Comparison of ENCODE assay signal across 8 mouse cellular contexts in the genomic region with DNA sequence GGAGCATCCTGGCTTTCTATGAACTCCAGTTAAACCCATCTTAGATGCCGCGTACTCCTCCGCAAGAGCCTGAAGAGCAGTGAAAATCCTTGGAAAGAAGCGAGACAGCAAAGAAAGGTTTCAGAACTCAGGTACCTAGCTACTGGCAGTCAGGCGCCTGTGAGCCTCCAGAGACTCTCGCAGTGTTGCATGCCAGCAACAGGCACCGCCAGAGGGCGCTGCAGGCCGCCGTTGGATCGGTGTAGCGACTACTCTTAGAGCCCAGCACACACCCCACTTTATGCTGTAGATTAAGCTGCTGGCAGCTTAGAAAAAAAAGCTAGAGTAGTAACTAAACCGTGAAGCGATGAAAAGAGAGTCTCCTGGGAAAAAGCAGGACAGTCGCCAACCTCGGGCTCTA. TPM values are rescaled to one million over a fixed set of nuclear protein-coding genes. Genes with fewer than 3 reads are reported as not detected.
DNase-seq lines count a peak whose midpoint lies in the region; ATAC-seq and TF ChIP-seq lines count a peak whose summit lies in the region.

No protein-coding gene starts in this region.

- H3K9ac ChIP-seq in heart, embryonic 14.5 days (ENCODE audit: low read length) = 0 out of 2 replicates have a peak overlapping the region, but pooled peaks have one; percentile 4
- H3K9ac ChIP-seq in liver, embryonic 13.5 days = peak overlapping the region; percentile 45
- no peak overlapping the region for H3K9ac ChIP-seq in stomach, embryonic 15.5 days

- peaks cover 5% of the 10 kb centered on the region for H3K36me3 ChIP-seq in heart, embryonic 14.5 days (ENCODE audit: control insufficient read depth, insufficient read depth, low read length)
- peaks cover 13% of the 10 kb centered on the region for H3K36me3 ChIP-seq in liver, embryonic 13.5 days
- H3K36me3 ChIP-seq in stomach, embryonic 15.5 days = no peaks in the 10 kb centered on the region

- peak; percentile 83 for DNase-seq in CD4-positive helper T cell, adult 2 months (ENCODE audit: low read depth, low spot score)
- peak; percentile 88 for DNase-seq in brain, embryonic 14.5 days (ENCODE audit: low read depth)
- peak; percentile 35 for DNase-seq in fibroblast of lung, adult 2 months (ENCODE audit: low read depth)
- peak; percentile 89 for DNase-seq in kidney, postnatal 14 days
- peak; percentile 80 for DNase-seq in liver, embryonic 13.5 days
- DNase-seq in neural tube, embryonic 10.5 days (ENCODE audit: extremely low spot score, low spot score) = peak; percentile 92

- no peak overlapping the region for H3K4me3 ChIP-seq in heart, embryonic 14.5 days (ENCODE audit: control insufficient read depth in 1 of 2, insufficient read depth in 1 of 2, low read depth in 1 of 2, low read length in 2 of 2)
- H3K4me3 ChIP-seq in liver, embryonic 13.5 days (replicated peaks) = no peak overlapping the region
- no peak overlapping the region for H3K4me3 ChIP-seq in stomach, embryonic 15.5 days (replicated peaks)

- TF ChIP-seq CTCF in brain, embryonic 14.5 days (IDR thresholded peaks at IDR 0.05; ENCODE audit: borderline replicate concordance, extremely low read depth, insufficient read depth, insufficient read length) = peak; percentile 97

- 5% methylated on average over 16 of the region's 16 CpGs for WGBS in heart, embryonic 14.5 days
- 6% methylated on average over 16 of the region's 16 CpGs for WGBS in liver, embryonic 13.5 days (ENCODE audit: insufficient replicate concordance)
- 6% methylated on average over 16 of the region's 16 CpGs for WGBS in stomach, embryonic 15.5 days

- H3K4me1 ChIP-seq in heart, embryonic 14.5 days (ENCODE audit: control insufficient read depth in 2 of 2, insufficient read depth in 2 of 2, low read length in 2 of 2) = peaks cover 0 to 8% of the 10 kb centered on the region in 2 experiments; a peak in 1 of 4 replicates
- peaks cover 44% of the 10 kb centered on the region for H3K4me1 ChIP-seq in liver, embryonic 13.5 days (replicated peaks)
- H3K4me1 ChIP-seq in stomach, embryonic 15.5 days = peaks cover 4% of the 10 kb centered on the region

- TF ChIP-seq POLR2A in brain, embryonic 14.5 days (IDR thresholded peaks at IDR 0.05; ENCODE audit: borderline replicate concordance, extremely low read depth, insufficient read depth, insufficient read length, poor library complexity, severe bottlenecking) = no peak

- no peak overlapping the region for H3K27ac ChIP-seq in heart, embryonic 14.5 days (replicated peaks in 1 of 2; ENCODE audit: control insufficient read depth in 1 of 2, insufficient read depth in 1 of 2, low read depth in 2 of 2, low read length in 2 of 2)
- no peak overlapping the region for H3K27ac ChIP-seq in liver, embryonic 13.5 days
- H3K27ac ChIP-seq in stomach, embryonic 15.5 days = no peak overlapping the region

- ATAC-seq in heart, embryonic 14.5 days (ENCODE audit: insufficient number of reproducible peaks, insufficient read depth, low FRiP score, low read depth) = no peak
- peak; percentile 76 for ATAC-seq in liver, embryonic 13.5 days (ENCODE audit: low read depth)
- peak; percentile 59; the same call in 1 of the 2 replicates for ATAC-seq in stomach, embryonic 15.5 days (ENCODE audit: insufficient read depth, low FRiP score, low read depth)

- H3K4me2 ChIP-seq in heart, embryonic 14.5 days (ENCODE audit: low read length) = peak overlapping the region; percentile 28; the same call in 1 of the 2 replicates
- H3K4me2 ChIP-seq in liver, embryonic 13.5 days = peak overlapping the region; percentile 46
- H3K4me2 ChIP-seq in stomach, embryonic 15.5 days = peak overlapping the region; percentile 33

- no peaks in the 10 kb centered on the region for H3K27me3 ChIP-seq in heart, embryonic 14.5 days (ENCODE audit: control insufficient read depth, insufficient read depth, low read length)
- no peaks in the 10 kb centered on the region for H3K27me3 ChIP-seq in liver, embryonic 13.5 days
- H3K27me3 ChIP-seq in stomach, embryonic 15.5 days (replicated peaks) = no peaks in the 10 kb centered on the region

- H3K9me3 ChIP-seq in heart, embryonic 14.5 days (ENCODE audit: control insufficient read depth, low read length) = no peaks in the 10 kb centered on the region
- H3K9me3 ChIP-seq in liver, embryonic 13.5 days (replicated peaks) = no peaks in the 10 kb centered on the region
- no peaks in the 10 kb centered on the region for H3K9me3 ChIP-seq in stomach, embryonic 15.5 days

RNA-seq across cellular contexts. Expression of gene Znhit3, which starts 2.3 kb away (rescaled TPM):
- polyA plus RNA-seq in brain, embryonic 14.5 days (2012; rRNA removed) = 34.9 and 44.9 TPM in 2 replicates
- polyA plus RNA-seq in heart, embryonic 14.5 days (2014; fragmentation: Nextera tagmentation; extraction: Ambion mirVana) = 38.5 and 42.6 TPM in 2 replicates
- 53.5 and 54.9 TPM in 2 replicates for polyA plus RNA-seq in liver, embryonic 13.5 days (2015; fragmentation: Nextera tagmentation; extraction: Ambion mirVana)
- polyA plus RNA-seq in stomach, embryonic 15.5 days (2015; fragmentation: Nextera tagmentation; extraction: Ambion mirVana) = 52.9 and 56.9 TPM in 2 replicates

RNA-seq across cellular contexts. Expression of gene Pigw, which starts 38.3 kb away (rescaled TPM):
- polyA plus RNA-seq in brain, embryonic 14.5 days (2012; rRNA removed) = 5.3 and 6.2 TPM in 2 replicates
- 2.8 and 3.0 TPM in 2 replicates for polyA plus RNA-seq in heart, embryonic 14.5 days (2014; fragmentation: Nextera tagmentation; extraction: Ambion mirVana)
- polyA plus RNA-seq in liver, embryonic 13.5 days (2015; fragmentation: Nextera tagmentation; extraction: Ambion mirVana) = 2.3 and 2.5 TPM in 2 replicates
- 2.9 and 3.5 TPM in 2 replicates for polyA plus RNA-seq in stomach, embryonic 15.5 days (2015; fragmentation: Nextera tagmentation; extraction: Ambion mirVana)

RNA-seq across cellular contexts. Expression of gene Myo19, which starts 38.5 kb away (rescaled TPM):
- polyA plus RNA-seq in brain, embryonic 14.5 days (2012; rRNA removed) = 20.8 and 24.1 TPM in 2 replicates
- polyA plus RNA-seq in heart, embryonic 14.5 days (2014; fragmentation: Nextera tagmentation; extraction: Ambion mirVana) = 5.8 and 6.6 TPM in 2 replicates
- 3.4 and 5.2 TPM in 2 replicates for polyA plus RNA-seq in liver, embryonic 13.5 days (2015; fragmentation: Nextera tagmentation; extraction: Ambion mirVana)
- polyA plus RNA-seq in stomach, embryonic 15.5 days (2015; fragmentation: Nextera tagmentation; extraction: Ambion mirVana) = 6.8 and 7.8 TPM in 2 replicates

RNA-seq across cellular contexts. Expression of gene Car4, which starts 39.2 kb away (rescaled TPM):
- polyA plus RNA-seq in brain, embryonic 14.5 days (2012; rRNA removed) = 1.9 and 2.0 TPM in 2 replicates
- 0.65 and 0.80 TPM in 2 replicates for polyA plus RNA-seq in heart, embryonic 14.5 days (2014; fragmentation: Nextera tagmentation; extraction: Ambion mirVana)
- 0.97 and 1.3 TPM in 2 replicates for polyA plus RNA-seq in liver, embryonic 13.5 days (2015; fragmentation: Nextera tagmentation; extraction: Ambion mirVana)
- 0.49 and 0.51 TPM in 2 replicates for polyA plus RNA-seq in stomach, embryonic 15.5 days (2015; fragmentation: Nextera tagmentation; extraction: Ambion mirVana)

RNA-seq across cellular contexts. Expression of gene Ggnbp2, which starts 47.8 kb away (rescaled TPM):
- polyA plus RNA-seq in brain, embryonic 14.5 days (2012; rRNA removed) = 93.4 and 93.8 TPM in 2 replicates
- 49.9 and 54.4 TPM in 2 replicates for polyA plus RNA-seq in heart, embryonic 14.5 days (2014; fragmentation: Nextera tagmentation; extraction: Ambion mirVana)
- polyA plus RNA-seq in liver, embryonic 13.5 days (2015; fragmentation: Nextera tagmentation; extraction: Ambion mirVana) = 57.8 and 62.1 TPM in 2 replicates
- 69.8 and 76.7 TPM in 2 replicates for polyA plus RNA-seq in stomach, embryonic 15.5 days (2015; fragmentation: Nextera tagmentation; extraction: Ambion mirVana)

Comparison
In these comparisons a context has a peak if more than half of its experiments do, and no peak if none do; other contexts are left out.
1. DNase-seq: peak in every context shown above with its lines; median percentile 92 in neural tube, embryonic 10.5 days; 89 in kidney, postnatal 14 days; 88 in brain, embryonic 14.5 days; 83 in CD4-positive helper T cell, adult 2 months; 80 in liver, embryonic 13.5 days; 35 in fibroblast of lung, adult 2 months.